Mouse (Mus musculus) liver, embryonic 14.5 days (tissue): ENCODE results near the gene Igsf21.

ENCODE experiments used
- CTCF ChIP-seq: IDR thresholded peaks from 2 replicates; pipeline ENCODE4 v1.5.1; 2016; ENCODE audit warnings: antibody characterized with exemption, low read depth, control low read depth
- EP300 ChIP-seq: IDR thresholded peaks from 2 replicates; pipeline ENCODE4 v1.6.1; 2016; ENCODE audit warnings: antibody characterized with exemption, low read depth

GRCm38 (mm10) chr4:140244161-140244813, 2.3 kb downstream of the Igsf21 start:
- TF ChIP-seq CTCF (no peak), EP300 (no peak)
